Mouse (Mus musculus): ENCODE measurements around the gene Blcap.

Gene Blcap

DNA sequence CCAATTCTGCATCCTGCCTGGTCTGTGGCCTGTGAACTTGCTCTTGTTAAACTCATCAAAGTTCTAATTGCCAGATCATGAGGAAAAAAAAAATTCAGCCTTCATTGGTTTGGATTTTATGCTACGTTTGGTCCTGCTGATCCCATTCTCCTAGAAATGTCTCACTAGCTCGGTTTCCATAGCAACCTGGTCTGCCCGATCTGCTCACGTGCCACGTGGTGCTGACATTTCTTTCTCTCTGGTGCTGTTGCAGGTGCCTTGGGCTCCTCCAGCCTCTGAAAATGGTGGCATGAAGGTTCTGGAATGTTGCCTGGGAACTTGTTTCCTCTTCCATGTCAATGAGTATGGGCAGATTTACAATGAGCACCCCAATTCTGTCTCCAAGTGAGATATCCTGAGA is 50.6 kb downstream of the Blcap start:
- in situ Hi-C loops (cut with MseI, MboI), result no loop called here

DNA sequence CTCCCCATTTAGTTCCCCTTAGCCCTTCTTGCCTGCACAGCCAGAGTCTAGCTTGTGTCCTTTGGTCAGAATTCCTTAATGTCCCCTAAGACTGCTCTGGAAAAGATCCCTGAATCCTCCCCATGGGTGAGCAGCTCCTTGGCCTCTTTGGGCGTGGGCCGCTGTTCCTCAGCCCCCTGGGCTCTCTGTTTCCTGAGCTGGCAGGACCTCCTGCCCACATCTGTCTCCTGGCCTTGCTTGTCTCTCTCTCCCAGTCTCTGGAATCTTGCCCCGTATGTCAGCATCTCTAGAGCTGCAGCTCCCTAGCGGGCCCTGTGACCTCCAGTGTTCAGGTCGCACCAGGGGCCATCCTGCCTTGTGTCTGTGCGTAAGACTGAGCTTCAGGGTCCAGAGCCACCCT is 51.6 kb downstream of the Blcap start:
- in situ Hi-C loops (cut with MseI, MboI), result no loop called here

DNA sequence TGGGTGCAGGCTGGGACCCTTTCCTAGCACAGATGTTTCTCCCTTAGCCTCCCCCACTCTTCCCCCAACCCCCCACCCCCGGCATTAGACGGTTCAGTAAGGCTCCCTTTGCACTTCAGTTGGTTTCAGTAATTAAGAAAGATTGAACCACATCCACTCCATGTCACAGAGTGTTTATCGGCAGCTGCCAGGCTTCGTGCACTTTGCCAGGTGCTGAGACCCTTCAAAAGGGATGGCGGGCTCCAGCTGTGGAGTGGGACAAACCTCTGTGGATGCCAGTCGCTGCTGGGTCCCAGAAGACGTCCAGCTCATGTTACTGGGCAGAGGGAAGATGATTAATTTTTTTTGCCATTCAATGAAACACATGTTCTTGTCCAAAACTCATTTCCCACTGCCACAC is 52.6 kb downstream of the Blcap start:
- in situ Hi-C loops (cut with MseI, MboI), result no loop called here

DNA sequence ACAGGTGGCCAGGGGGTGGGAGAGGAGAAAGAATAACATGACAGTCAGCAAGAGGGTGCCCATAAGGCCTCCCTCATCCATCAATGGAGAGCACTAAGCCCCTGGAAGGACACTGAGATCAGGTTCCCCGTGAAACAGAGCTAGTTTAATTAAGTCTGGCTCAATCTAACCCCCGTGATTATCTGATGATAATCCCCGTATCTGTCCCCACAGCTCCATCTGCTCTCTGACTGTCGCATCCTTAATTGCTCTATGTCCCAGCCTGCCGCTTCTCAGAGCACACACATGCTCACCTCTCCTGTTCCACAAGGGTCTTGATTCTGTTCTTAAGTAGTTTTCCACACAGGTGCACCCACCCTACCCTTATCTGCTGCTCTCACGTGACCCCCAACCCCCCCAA is 53.5 kb downstream of the Blcap start:
- in situ Hi-C loops (cut with MseI, MboI), result no loop called here

DNA sequence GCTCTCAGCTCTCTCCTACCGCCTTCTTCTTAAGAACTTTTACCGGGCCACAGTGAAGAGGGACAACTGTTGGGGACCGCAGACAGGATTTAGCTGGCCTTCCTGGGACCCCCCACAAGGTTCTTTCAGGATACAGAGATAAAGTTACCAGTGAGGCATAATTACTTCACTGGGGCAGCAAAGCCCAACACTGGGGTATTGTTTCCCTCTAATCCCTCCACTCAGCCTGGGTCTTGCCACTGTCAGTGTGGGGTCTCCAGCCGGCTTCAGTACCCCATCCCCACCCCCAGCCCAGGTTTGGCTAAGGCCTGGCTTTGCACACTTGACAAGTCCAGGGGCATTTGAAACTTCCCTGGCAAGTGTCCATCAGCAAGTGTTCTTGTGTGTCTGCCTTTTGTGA is 56.7 kb downstream of the Blcap start:
- in situ Hi-C loops (cut with MseI, MboI), result no loop called here

DNA sequence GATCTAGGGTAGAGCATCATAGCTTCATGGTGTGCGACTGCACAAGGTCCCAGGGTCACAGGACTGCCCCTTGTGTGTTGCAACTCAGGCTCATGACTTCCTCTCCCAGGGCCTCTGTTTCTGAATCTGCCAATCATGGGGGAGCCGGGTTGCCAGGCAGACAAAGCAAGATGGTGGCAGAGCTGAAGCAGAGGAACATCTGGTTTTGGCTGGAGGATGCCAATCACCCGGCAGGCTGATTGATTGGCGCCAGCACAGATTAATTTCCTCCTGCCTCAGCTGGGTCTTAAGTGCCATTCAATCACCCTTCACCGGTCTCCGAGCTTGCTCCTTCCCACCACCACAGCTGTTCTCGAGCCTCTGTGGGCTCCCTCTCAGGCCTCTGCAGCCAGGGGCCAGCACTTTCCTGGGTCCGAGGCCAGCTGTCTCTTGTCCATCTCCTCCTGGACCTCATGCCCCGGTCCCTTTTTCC is 57.3 kb downstream of the Blcap start:
- in situ Hi-C loops (cut with MseI, MboI), result no loop called here

DNA sequence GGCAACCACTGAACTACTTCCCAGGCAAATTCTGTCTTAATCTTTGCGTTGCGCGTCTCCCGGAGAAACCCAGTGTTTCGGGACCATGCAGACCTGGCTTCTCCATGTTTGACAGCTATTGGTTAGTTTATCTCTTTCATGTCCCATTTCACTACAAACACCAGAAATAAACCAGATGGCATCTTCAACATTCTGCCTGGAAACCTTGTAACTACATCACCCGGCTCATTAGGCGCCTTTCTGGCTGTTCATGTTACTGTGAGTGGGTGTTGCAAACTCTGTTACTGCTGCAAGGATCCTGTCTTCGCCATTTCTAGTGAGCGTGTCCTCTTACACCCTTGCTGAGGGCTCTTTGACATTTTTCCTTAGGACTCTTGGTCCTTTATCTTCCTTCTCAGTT is 58.2 kb downstream of the Blcap start:
- in situ Hi-C loops (cut with MseI, MboI), result no loop called here

DNA sequence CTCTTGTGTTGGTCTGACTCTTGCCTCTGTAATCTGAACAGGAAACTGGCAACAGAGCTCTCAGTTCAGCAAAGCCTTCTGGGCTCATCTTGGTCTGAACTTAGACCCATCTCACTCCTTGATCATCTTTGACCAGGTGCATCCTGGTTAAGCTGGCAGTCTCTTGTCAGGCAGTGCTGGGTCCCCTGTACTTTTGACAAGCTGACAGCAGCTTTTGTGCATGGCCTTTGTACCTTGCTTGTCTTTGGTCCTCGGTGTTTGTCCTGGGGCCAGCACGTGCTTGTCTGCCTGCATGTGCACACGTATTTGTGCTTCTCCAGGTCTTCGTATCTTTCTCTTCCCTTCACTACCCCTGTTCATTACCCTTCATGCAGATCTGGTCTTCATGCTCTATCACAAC is 61.0 kb downstream of the Blcap start:
- in situ Hi-C loops (cut with MseI, MboI), result no loop called here

DNA sequence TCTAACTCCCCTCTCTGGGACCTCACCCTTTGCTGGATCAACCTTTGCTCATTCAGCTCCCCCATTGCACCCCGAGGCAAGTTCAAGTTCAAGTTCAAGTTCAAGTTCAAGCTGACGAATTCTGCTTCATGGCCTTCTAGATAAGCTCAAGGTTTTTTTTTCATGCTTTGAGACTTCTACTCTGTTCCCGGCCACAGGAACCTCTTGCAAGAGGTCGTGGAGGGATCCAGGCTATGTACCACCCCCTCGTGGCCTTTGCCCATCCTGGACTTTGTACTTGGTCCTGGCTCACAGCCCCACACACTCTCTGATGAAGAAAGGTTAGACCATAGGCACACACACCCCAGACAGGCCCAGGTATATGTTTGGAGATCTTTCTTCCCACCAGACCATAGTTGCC is 61.9 kb downstream of the Blcap start:
- in situ Hi-C loops (cut with MseI, MboI), result no loop called here

DNA sequence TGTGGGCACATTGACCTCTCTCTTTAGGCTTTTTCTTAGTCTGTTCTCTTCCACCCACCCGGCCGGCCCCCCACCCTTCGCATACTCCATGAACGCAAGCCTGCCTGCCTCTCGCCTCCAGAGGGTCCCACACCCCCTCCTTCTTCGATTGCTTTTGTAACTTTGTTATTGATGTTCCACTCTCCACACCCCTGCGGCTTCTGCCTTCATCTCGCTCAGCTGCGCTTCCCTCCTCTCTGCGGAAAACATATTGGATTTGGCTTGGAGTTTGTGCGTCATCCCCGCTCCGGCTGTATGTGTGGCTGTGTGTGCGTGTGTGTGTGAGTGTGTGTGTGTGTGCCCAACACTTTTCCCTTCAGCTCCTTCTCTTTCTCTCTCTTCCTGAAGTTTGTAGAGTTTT is 64.3 kb downstream of the Blcap start:
- in situ Hi-C loops (cut with MseI, MboI), result no loop called here
